Mouse (Mus musculus): ENCODE measurements around the gene Hbp1.

The Hbp1 gene

GRCm38 (mm10) chr12:31905696-31906551, 44.4 kb downstream of the Hbp1 start:
- no peak for DNase-seq (ENCODE audit: low read depth, low spot score)

GRCm38 (mm10) chr12:31900391-31900914, 49.9 kb downstream of the Hbp1 start:
- no peak for DNase-seq (ENCODE audit: low read depth, low spot score)

GRCm38 (mm10) chr12:31897456-31897855, 52.9 kb downstream of the Hbp1 start:
- no peak for DNase-seq (ENCODE audit: low read depth, low spot score)

GRCm38 (mm10) chr12:31896986-31897385, 53.3 kb downstream of the Hbp1 start:
- DNase-seq (ENCODE audit: low read depth, low spot score): peak; percentile 22

- DNase-seq (ENCODE audit: low read depth, low spot score): no peak
These were observed 54.0 kb downstream of the Hbp1 start for GRCm38 (mm10) chr12:31896295-31896694.

GRCm38 (mm10) chr12:31895888-31896287, 54.4 kb downstream of the Hbp1 start:
- no peak for DNase-seq (ENCODE audit: low read depth, low spot score)

- no peak for DNase-seq (ENCODE audit: low read depth, low spot score)
These were observed 55.1 kb downstream of the Hbp1 start for GRCm38 (mm10) chr12:31895095-31895734.

- no peak for DNase-seq (ENCODE audit: low read depth, low spot score)
These were observed 57.6 kb downstream of the Hbp1 start for GRCm38 (mm10) chr12:31892771-31893170.

- DNase-seq (ENCODE audit: low read depth, low spot score): no peak
These were observed 58.3 kb downstream of the Hbp1 start for GRCm38 (mm10) chr12:31892079-31892478.

- no peak for DNase-seq (ENCODE audit: low read depth, low spot score)
These were observed 59.6 kb downstream of the Hbp1 start for GRCm38 (mm10) chr12:31890685-31891084.

GRCm38 (mm10) chr12:31885844-31886606, 64.3 kb downstream of the Hbp1 start:
- DNase-seq (ENCODE audit: low read depth, low spot score): no peak

GRCm38 (mm10) chr12:31885084-31885483, 65.3 kb downstream of the Hbp1 start:
- DNase-seq (ENCODE audit: low read depth, low spot score): no peak

GRCm38 (mm10) chr12:31884365-31884764, 66.0 kb downstream of the Hbp1 start:
- DNase-seq (ENCODE audit: low read depth, low spot score): no peak

GRCm38 (mm10) chr12:31882736-31883135, 67.6 kb downstream of the Hbp1 start:
- DNase-seq (ENCODE audit: low read depth, low spot score): no peak

- DNase-seq (ENCODE audit: low read depth, low spot score): no peak
These were observed 73.6 kb downstream of the Hbp1 start for GRCm38 (mm10) chr12:31876775-31877174.
